Mouse (Mus musculus) spleen, adult 18-20 months (tissue): ENCODE measurements around the gene Ttll13.

Source experiments
- DNase-seq, 2 experiments: peaks; one replicate each; pipeline ENCODE4 v3.0.0; 2022; ENCODE audit warnings: mixed read lengths in 2 of 2

The Ttll13 gene

GRCm38 (mm10) chr7:80246148-80246721 is at the start of gene Ttll13:
Gene Ttll13, plus strand, starts transcription at chr7:80246376.
- DNase-seq = peak; percentile 94 to 96

- peak in 1 of 2 experiments; percentile 51 for DNase-seq
Observed at GRCm38 (mm10) chr7:80197371-80197770, 48.8 kb upstream of the Ttll13 start.

- DNase-seq = peak; percentile 76 to 78
Observed at GRCm38 (mm10) chr7:80197941-80198778, 48.0 kb upstream of the Ttll13 start.

- DNase-seq = no peak
Observed at GRCm38 (mm10) chr7:80198863-80199262, 47.3 kb upstream of the Ttll13 start.

- DNase-seq = no peak
Observed at GRCm38 (mm10) chr7:80199286-80199685, 46.9 kb upstream of the Ttll13 start.

GRCm38 (mm10) chr7:80199851-80200587 is 46.2 kb upstream of the Ttll13 start:
- no peak for DNase-seq

- DNase-seq = no peak
Observed at GRCm38 (mm10) chr7:80200588-80200945, 45.6 kb upstream of the Ttll13 start.

- peak in 1 of 2 experiments; percentile 60 for DNase-seq
Observed at GRCm38 (mm10) chr7:80200963-80201539, 45.1 kb upstream of the Ttll13 start.

- DNase-seq = no peak
Observed at GRCm38 (mm10) chr7:80201888-80202540, 44.2 kb upstream of the Ttll13 start.

- DNase-seq = no peak
Observed at GRCm38 (mm10) chr7:80202961-80203360, 43.2 kb upstream of the Ttll13 start.

GRCm38 (mm10) chr7:80203638-80204096 is 42.5 kb upstream of the Ttll13 start:
- DNase-seq = peak; percentile 58 to 67

- no peak for DNase-seq
Observed at GRCm38 (mm10) chr7:80204362-80204761, 41.8 kb upstream of the Ttll13 start.

- no peak for DNase-seq
Observed at GRCm38 (mm10) chr7:80204961-80205360, 41.2 kb upstream of the Ttll13 start.

- DNase-seq = no peak
Observed at GRCm38 (mm10) chr7:80205705-80206589, 40.2 kb upstream of the Ttll13 start.

- no peak for DNase-seq
Observed at GRCm38 (mm10) chr7:80207314-80207731, 38.9 kb upstream of the Ttll13 start.

GRCm38 (mm10) chr7:80208026-80208642 is 38.0 kb upstream of the Ttll13 start:
- no peak for DNase-seq

GRCm38 (mm10) chr7:80208738-80209430 is 37.3 kb upstream of the Ttll13 start:
- no peak for DNase-seq

GRCm38 (mm10) chr7:80209669-80210068 is 36.5 kb upstream of the Ttll13 start:
- peak; percentile 64 to 72 for DNase-seq

- no peak for DNase-seq
Observed at GRCm38 (mm10) chr7:80210982-80211381, 35.2 kb upstream of the Ttll13 start.

GRCm38 (mm10) chr7:80213604-80214003 is 32.6 kb upstream of the Ttll13 start:
- DNase-seq = no peak
